Mouse (Mus musculus) brain, embryonic 14.5 days (tissue): ENCODE data around the gene Mdc1. TPM values are rescaled to one million over a fixed set of nuclear protein-coding genes. Genes with fewer than 3 reads are reported as not detected.

Experiments used
- DNase-seq: peaks from one replicate; pipeline ENCODE4 v3.0.0-alpha.2; 2011; ENCODE audit warnings: low read depth
- CTCF ChIP-seq: fragments of 200-500 bp; IDR thresholded peaks from 2 replicates; pipeline ENCODE4 v1.5.1; 2012; ENCODE audit warnings: inconsistent platforms, mild to moderate bottlenecking, moderate library complexity, borderline replicate concordance; ENCODE audit not compliant: insufficient read depth, insufficient read length; ENCODE audit errors: extremely low read depth
- POLR2A ChIP-seq: fragments of 200-500 bp; IDR thresholded peaks from 2 replicates; pipeline ENCODE4 v1.6.1; 2012; ENCODE audit warnings: mild to moderate bottlenecking, inconsistent platforms, borderline replicate concordance; ENCODE audit not compliant: poor library complexity, insufficient read depth, insufficient read length, severe bottlenecking; ENCODE audit errors: extremely low read depth
- polyA plus RNA-seq: library from polyadenylated mRNA; depleted of rRNA; stranded (reverse); fragments of >200 nt; gene quantifications from 2 replicates; pipeline ENCODE4 v1.2.3, GENCODE M21; 2012

The Mdc1 gene
- polyA plus RNA-seq, 1 experiment, result 23.7 TPM

GRCm38 (mm10) chr17:35861198-35861857, 20.0 kb downstream of the Mdc1 start, which contains the start of gene Nrm:
Gene Nrm (plus strand): TSS chr17:35861318.
- peak; percentile 97 for DNase-seq
- TF ChIP-seq POLR2A (peak; percentile 60; the same call in 1 of the 2 replicates), CTCF (0 out of 2 replicates have a peak, but pooled peaks have one; percentile 19)

DNA sequence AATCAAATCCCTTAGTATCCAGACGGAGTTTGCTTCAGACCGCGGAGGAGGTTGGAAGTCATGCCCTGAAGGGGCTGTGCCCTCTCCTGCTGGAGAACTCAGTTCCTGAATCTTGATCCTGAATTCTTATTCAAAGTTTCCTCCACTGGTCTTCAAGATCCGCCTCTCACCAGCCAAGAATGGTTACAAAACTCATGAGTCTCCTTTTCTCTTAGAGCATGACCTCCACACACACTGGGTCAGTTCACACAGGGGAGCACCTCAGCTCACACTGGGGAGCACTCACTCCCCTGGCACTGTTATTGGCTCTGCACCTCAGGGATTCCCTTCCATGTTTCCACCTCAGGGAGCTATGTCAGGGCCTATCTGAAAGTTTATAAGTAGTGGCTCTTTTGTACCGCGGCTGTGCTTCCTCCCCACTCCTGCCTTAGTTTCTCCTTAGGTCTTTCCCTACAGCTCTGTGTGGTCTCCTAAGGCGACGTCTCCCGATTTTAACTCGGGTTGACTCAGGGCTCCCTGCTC, 23.6 kb downstream of the Mdc1 start:
- DNase-seq, result no peak
- TF ChIP-seq CTCF (no peak), POLR2A (no peak)

DNA sequence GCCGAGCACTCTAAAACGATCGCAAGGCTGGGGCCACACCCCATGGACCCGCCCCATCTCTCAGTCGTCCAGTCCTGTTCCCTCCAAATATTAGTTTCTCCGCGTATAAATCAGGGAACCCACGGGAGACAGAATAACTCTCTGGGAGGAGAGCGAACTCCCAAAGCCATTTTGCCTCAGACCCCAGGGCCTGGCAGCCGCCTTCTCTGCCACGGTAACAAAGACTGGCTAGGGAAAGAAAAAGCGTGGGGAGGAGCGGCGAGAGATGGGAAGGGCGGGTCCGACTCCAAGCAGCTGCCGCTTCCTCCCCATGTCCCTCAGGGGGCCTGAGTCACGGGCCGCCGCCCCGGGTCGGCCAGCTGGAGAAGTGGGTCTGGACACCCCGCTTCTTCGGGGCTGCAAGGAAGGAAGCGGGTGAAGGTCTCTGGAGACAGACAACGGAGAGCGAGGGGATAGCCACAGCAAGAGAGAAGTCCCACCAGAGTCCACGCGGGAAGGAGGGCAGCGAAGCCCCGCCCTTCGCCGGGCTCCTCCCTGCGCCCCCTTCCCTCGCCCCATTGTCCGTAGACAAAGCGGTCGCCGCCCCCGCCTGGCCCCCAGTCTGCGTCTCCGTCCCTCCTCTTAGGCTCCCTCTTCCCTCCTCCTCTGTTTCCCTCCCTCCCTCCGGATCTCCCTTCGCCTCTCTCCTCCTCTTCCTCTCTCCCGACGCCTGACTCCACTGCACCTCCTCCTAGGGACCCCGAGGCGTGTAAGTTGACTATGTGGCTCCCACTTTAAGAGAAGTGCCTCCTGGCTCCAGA, 24.4 kb downstream of the Mdc1 start, which contains the start of gene Ppp1r18:
TSS of gene Ppp1r18 (plus strand) at position 113 of the 800 bp plus-strand sequence.
- TF ChIP-seq CTCF (no peak), POLR2A (peak; percentile 46; the same call in 1 of the 2 replicates)

DNA sequence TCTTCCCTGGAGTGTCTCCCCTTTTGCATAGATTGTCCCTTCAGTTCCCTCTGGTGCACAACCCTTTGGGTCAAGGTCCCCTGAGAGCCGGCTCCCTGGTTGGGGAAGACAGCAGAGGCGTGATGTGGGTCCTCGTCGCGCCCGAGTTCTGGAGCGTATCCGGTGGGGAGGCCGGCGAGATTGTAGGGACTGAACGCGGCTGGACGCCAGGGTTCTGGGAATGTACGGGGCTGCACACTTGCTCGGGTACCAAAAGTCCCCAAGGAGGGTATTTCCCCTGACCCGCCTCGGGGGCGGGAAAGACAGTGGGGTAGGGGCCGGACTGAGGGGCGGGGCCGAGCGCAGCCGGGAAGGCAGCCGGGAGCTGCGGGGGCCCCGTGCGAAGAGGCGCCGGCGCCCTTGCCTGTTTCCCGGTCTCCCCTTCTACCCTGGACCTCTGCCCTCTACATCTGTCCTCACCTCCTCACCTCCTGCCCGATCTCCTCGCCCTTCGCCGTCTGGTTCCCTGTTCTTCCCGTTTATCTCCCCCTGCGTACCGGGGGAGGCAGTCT, 25.0 kb downstream of the Mdc1 start:
- TF ChIP-seq POLR2A (0 out of 2 replicates have a peak, but pooled peaks have one; percentile 36), CTCF (no peak)
- peak; percentile 74 for DNase-seq

More for the DNA sequence above, 24.4 kb downstream of the Mdc1 start, which contains the start of gene Ppp1r18:
- DNase-seq, result peak; percentile 94

GRCm38 (mm10) chr17:35866911-35867890, 25.9 kb downstream of the Mdc1 start:
- peak; percentile 37 for DNase-seq

DNA sequence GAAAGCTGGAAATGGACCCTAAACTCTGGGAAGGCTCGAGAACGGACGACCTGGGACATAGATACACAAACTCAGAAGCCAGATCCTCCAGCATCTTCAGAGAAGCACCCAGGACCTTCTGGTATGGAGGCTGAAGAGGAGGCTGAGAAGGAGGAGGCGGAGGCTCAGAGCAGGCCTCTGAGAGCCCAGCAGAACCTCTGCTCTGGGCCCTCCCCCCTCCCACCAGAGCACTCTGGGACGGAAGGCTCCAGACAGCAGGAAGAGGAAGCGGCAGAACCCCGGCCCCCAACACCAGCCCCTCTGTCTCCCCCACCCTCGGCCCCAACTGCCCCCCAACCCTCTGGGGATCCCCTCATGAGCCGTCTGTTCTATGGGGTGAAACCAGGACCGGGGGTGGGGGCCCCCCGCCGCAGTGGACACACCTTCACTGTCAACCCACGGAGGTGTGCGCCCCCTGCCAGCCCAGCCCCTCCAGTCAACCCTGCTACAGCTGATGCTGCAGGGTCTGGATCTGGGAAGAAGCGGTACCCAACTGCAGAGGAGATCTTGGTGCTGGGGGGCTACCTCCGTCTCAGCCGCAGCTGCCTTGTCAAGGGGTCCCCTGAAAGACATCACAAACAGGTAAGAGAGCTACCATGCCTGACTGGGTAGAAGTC, 27.0 kb downstream of the Mdc1 start:
- TF ChIP-seq CTCF, result no peak
- TF ChIP-seq POLR2A, result no peak
- no peak for DNase-seq

More at GRCm38 (mm10) chr17:35866911-35867890, 25.9 kb downstream of the Mdc1 start:
- TF ChIP-seq POLR2A (no peak), CTCF (0 out of 2 replicates have a peak, but pooled peaks have one; percentile 0)

GRCm38 (mm10) chr17:35868961-35869345, 27.6 kb downstream of the Mdc1 start:
- no peak for TF ChIP-seq POLR2A
- no peak for TF ChIP-seq CTCF
- no peak for DNase-seq

GRCm38 (mm10) chr17:35869346-35870067, 28.2 kb downstream of the Mdc1 start:
- TF ChIP-seq POLR2A (no peak), CTCF (no peak)
- peak; percentile 43 for DNase-seq
